ENCODE assay signal across 8 mouse cellular contexts in the genomic region with DNA sequence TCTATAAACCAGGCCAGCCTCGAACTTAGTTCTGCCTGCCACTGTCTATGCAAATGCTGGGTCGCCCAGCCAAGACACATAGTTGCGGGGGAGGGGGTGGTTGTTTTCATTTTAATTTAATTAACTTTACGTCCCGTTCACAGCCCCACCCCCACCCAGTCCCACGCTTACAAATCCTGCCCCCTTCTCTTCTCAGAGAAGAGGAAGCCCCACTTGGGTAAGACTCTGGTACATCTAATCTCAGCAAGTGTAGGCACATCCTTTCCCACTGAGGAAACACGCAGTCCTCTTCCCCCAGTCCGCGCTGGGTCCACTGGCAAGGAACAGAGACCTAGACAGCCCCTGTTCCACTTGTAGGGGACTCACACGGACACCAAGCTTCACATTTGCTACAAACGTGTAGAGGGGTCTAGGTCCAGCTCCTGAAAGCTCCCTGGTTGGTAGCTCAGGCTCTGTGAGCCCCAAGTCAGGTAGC. TPM values are rescaled to one million over a fixed set of nuclear protein-coding genes. Genes with fewer than 3 reads are reported as not detected.
DNase-seq lines count a peak whose midpoint lies in the region; ATAC-seq and TF ChIP-seq lines count a peak whose summit lies in the region.

No protein-coding gene starts in this region.

- H3K36me3 ChIP-seq in kidney, adult 2 months (ENCODE audit: control insufficient read depth, insufficient read depth, low read length), result no peaks in the 10 kb centered on the region
- H3K36me3 ChIP-seq in forebrain, embryonic 12.5 days (replicated peaks), result peaks cover 22% of the 10 kb centered on the region
- H3K36me3 ChIP-seq in limb, embryonic 10.5 days, result peaks cover 32% of the 10 kb centered on the region
- peaks cover 19% of the 10 kb centered on the region for H3K36me3 ChIP-seq in midbrain, embryonic 13.5 days

- H3K9me3 ChIP-seq in forebrain, embryonic 12.5 days, result no peaks in the 10 kb centered on the region
- no peaks in the 10 kb centered on the region for H3K9me3 ChIP-seq in limb, embryonic 10.5 days (replicated peaks)
- no peaks in the 10 kb centered on the region for H3K9me3 ChIP-seq in midbrain, embryonic 13.5 days

- peak overlapping the region; percentile 89 for H3K9ac ChIP-seq in forebrain, embryonic 12.5 days
- peak overlapping the region; percentile 91 for H3K9ac ChIP-seq in midbrain, embryonic 13.5 days (replicated peaks)

- peak overlapping the region; percentile 83 for H3K4me3 ChIP-seq in kidney, adult 2 months (ENCODE audit: insufficient read depth, low read depth, low read length)
- H3K4me3 ChIP-seq in forebrain, embryonic 12.5 days (replicated peaks), result peak overlapping the region; percentile 78
- peak overlapping the region; percentile 75 for H3K4me3 ChIP-seq in limb, embryonic 10.5 days
- peak overlapping the region; percentile 83 for H3K4me3 ChIP-seq in midbrain, embryonic 13.5 days (replicated peaks)

- peak overlapping the region; percentile 48 for H3K27ac ChIP-seq in kidney, adult 2 months (ENCODE audit: insufficient read depth, low read depth, low read length)
- H3K27ac ChIP-seq in forebrain, embryonic 12.5 days, result peak overlapping the region; percentile 93
- H3K27ac ChIP-seq in limb, embryonic 10.5 days, result peak overlapping the region; percentile 96
- H3K27ac ChIP-seq in midbrain, embryonic 13.5 days, result peak overlapping the region; percentile 94

- peak overlapping the region; percentile 83 for H3K4me2 ChIP-seq in forebrain, embryonic 12.5 days
- peak overlapping the region; percentile 92 for H3K4me2 ChIP-seq in midbrain, embryonic 13.5 days (replicated peaks)

- H3K4me1 ChIP-seq in kidney, adult 2 months (ENCODE audit: control insufficient read depth, insufficient read depth, low read length), result peaks cover 10% of the 10 kb centered on the region; the same call in 1 of the 2 replicates
- H3K4me1 ChIP-seq in forebrain, embryonic 12.5 days, result peaks cover 19% of the 10 kb centered on the region
- peaks cover 17% of the 10 kb centered on the region for H3K4me1 ChIP-seq in limb, embryonic 10.5 days
- H3K4me1 ChIP-seq in midbrain, embryonic 13.5 days (replicated peaks), result peaks cover 30% of the 10 kb centered on the region

- TF ChIP-seq CTCF in kidney, adult 2 months (conservative IDR thresholded peaks at IDR 0.05; ENCODE audit: insufficient read depth, insufficient read length, low read depth, low read length), result no peak

- peak; percentile 61; the same call in 1 of the 2 replicates for ATAC-seq in forebrain, embryonic 12.5 days (ENCODE audit: low FRiP score)
- ATAC-seq in midbrain, embryonic 13.5 days, result peak; percentile 76; the same call in 1 of the 2 replicates

- TF ChIP-seq POLR2A in kidney, adult 2 months (IDR thresholded peaks at IDR 0.05; ENCODE audit: low read depth, low read length), result no peak

- H3K27me3 ChIP-seq in kidney, adult 2 months (replicated peaks; ENCODE audit: control insufficient read depth, insufficient read depth, low read length), result no peaks in the 10 kb centered on the region
- no peaks in the 10 kb centered on the region for H3K27me3 ChIP-seq in forebrain, embryonic 12.5 days
- no peaks in the 10 kb centered on the region for H3K27me3 ChIP-seq in limb, embryonic 10.5 days (ENCODE audit: low read depth, poor library complexity, severe bottlenecking)
- H3K27me3 ChIP-seq in midbrain, embryonic 13.5 days, result no peaks in the 10 kb centered on the region

- no peak for DNase-seq in kidney, adult 2 months
- DNase-seq in kidney, adult 18-20 months, result no peak
- peak; percentile 66 for DNase-seq in NIH3T3 (ENCODE audit: low read depth)
- no peak for DNase-seq in limb, embryonic 10.5 days (ENCODE audit: low spot score)
- no peak for DNase-seq in layer of hippocampus, adult 8-10 months (ENCODE audit: low spot score in 2 of 2)
- DNase-seq in right cerebral cortex, postnatal 36 days (ENCODE audit: low spot score in 2 of 2), result no peak

- 4% methylated on average over 11 of the region's 11 CpGs for WGBS in kidney, adult 2 months
- whole genome bisulfite sequencing in forebrain, embryonic 12.5 days, result 7% methylated on average over 11 of the region's 11 CpGs
- 5% methylated on average over 11 of the region's 11 CpGs for WGBS in limb, embryonic 10.5 days
- 8% methylated on average over 11 of the region's 11 CpGs for WGBS in midbrain, embryonic 13.5 days

RNA-seq across cellular contexts. Expression of a gene that starts 0.5 kb away (rescaled TPM):
- polyA plus RNA-seq in kidney, adult 2 months (2012; rRNA removed), result 17.6 and 18.8 TPM in 2 replicates
- 295 and 311 TPM in 2 replicates for polyA plus RNA-seq in forebrain, embryonic 12.5 days (2016; fragmentation: Nextera tagmentation; extraction: Ambion mirVana)
- 240 and 264 TPM in 2 replicates for polyA plus RNA-seq in limb, embryonic 10.5 days (2016; fragmentation: Nextera tagmentation; extraction: Ambion mirVana)
- polyA plus RNA-seq in midbrain, embryonic 13.5 days (2015; fragmentation: Nextera tagmentation; extraction: Ambion mirVana), result 229 and 241 TPM in 2 replicates
- 10 to 100 TPM; 35.5 to 42.7 (median 36.9) TPM for total RNA-seq in layer of hippocampus, adult 8-10 months (2022)

RNA-seq across cellular contexts. Expression of a gene that starts 6.1 kb away (rescaled TPM):
- polyA plus RNA-seq in kidney, adult 2 months (2012; rRNA removed), result 47.2 and 53.2 TPM in 2 replicates
- 35.7 and 40.6 TPM in 2 replicates for polyA plus RNA-seq in forebrain, embryonic 12.5 days (2016; fragmentation: Nextera tagmentation; extraction: Ambion mirVana)
- 42.3 and 45.2 TPM in 2 replicates for polyA plus RNA-seq in limb, embryonic 10.5 days (2016; fragmentation: Nextera tagmentation; extraction: Ambion mirVana)
- polyA plus RNA-seq in midbrain, embryonic 13.5 days (2015; fragmentation: Nextera tagmentation; extraction: Ambion mirVana), result 37.4 and 39.0 TPM in 2 replicates
- total RNA-seq in layer of hippocampus, adult 8-10 months (2022), result 10 to 100 TPM; 19.7 to 22.4 (median 19.7) TPM

Comparison
In these comparisons a context has a peak if more than half of its experiments do, and no peak if none do; other contexts are left out.
1. RNA of a gene that starts 0.5 kb away (polyA plus RNA-seq): 295 to 311 TPM in forebrain, embryonic 12.5 days, 240 to 264 TPM in limb, embryonic 10.5 days and 229 to 241 TPM in midbrain, embryonic 13.5 days; 17.6 to 18.8 TPM in kidney, adult 2 months; every median in the first group is over 10 times any median in the second.
2. Peak in every context shown above with its lines, with median percentiles within 50 percentile points of each other: H3K27ac ChIP-seq and H3K4me3 ChIP-seq.